Mouse (Mus musculus) heart, adult 2 months (tissue): ENCODE data around the gene Pbxip1.

Source experiments
- CTCF ChIP-seq: fragments of 200-600 bp; IDR thresholded peaks from 2 replicates; pipeline ENCODE4 v1.8.1; 2022; ENCODE audit warnings: antibody characterized with exemption, mild to moderate bottlenecking, moderate library complexity
- EP300 ChIP-seq: fragments of 200-500 bp; IDR thresholded peaks from 2 replicates; pipeline ENCODE4 v1.6.1; 2011; ENCODE audit warnings: low read depth, low read length, control low read depth; ENCODE audit not compliant: insufficient read depth
- POLR2A ChIP-seq: fragments of 200-500 bp; IDR thresholded peaks from 2 replicates; pipeline ENCODE4 v1.6.1; 2011; ENCODE audit warnings: mild to moderate bottlenecking, low read depth, low read length, control low read depth; ENCODE audit not compliant: insufficient read depth

DNA sequence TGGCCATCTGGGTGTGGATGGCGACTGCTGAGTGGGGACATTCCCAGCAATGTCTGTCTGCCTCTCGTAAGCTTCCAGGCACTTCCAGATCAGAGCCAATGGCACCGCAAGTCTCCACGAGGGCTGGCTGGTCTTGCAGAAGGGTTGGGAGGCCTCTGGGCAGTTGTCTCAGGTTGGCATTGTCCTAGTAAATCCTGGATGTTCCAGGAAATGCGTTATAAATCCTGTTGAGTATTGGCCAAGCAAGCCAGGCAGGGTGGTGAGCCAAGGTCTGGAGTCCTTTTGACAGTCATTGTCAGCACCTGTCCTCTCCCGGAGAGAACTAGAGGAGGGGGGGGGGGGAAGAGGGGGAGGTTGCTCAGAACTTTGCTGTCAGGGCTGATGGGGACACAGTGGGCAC, 42.5 kb downstream of the Pbxip1 start:
- TF ChIP-seq CTCF (no peak), EP300 (no peak), POLR2A (no peak)
